Mouse (Mus musculus): ENCODE results near the gene Chadl. TPM values are rescaled to one million over a fixed set of nuclear protein-coding genes. Genes with fewer than 3 reads are reported as not detected.

Chadl gene
- polyA plus RNA-seq, 1 experiment, result 1.3 TPM

- TF ChIP-seq POLR2A (IDR thresholded peaks at IDR 0.05; ENCODE audit: insufficient read length, low read depth) (no peak), POLR2AphosphoS2 (IDR thresholded peaks at IDR 0.05; ENCODE audit: insufficient read length, low read depth) (peak; percentile 72)
- H3K27me3 ChIP-seq (ENCODE audit: control insufficient read depth, insufficient read depth, insufficient read length), result no peaks in the 10 kb centered on the region
- H3ac ChIP-seq (ENCODE audit: control insufficient read depth, insufficient read length), result no peak overlapping the region
- H3K4me3 ChIP-seq, result no peak overlapping the region
- H3K4me2 ChIP-seq (ENCODE audit: low read depth), result no peak overlapping the region
- peaks cover 74% of the 10 kb centered on the region for H3K36me3 ChIP-seq (ENCODE audit: control insufficient read depth, insufficient read depth)
- peaks cover 8% of the 10 kb centered on the region for H3K79me2 ChIP-seq (ENCODE audit: control insufficient read depth, insufficient read depth)
Observed at GRCm38 (mm10) chr15:81718336-81719138, 21.4 kb upstream of the Chadl start.

DNA sequence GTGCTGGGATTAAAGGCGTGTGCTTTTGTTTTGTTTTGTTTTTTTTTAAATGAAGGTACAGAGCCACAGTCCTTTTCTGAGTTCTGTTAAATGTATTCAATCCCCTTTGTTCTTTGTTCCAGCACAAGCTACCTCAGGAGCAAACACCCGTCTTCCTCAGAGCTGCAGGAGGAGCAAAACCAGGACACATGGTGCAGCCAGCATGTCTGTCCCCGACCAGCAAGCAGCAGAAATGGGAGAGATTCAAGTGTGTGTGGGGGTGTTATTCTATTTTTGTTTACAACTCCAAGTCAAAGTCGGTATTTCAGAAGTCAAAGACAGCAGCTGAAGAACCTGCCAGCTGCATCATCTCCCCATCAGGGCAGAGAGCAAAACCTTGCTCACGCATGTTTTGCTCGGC, 16.7 kb upstream of the Chadl start:
- H3K79me2 ChIP-seq (ENCODE audit: control insufficient read depth, insufficient read depth), result no peaks in the 10 kb centered on the region
- H3ac ChIP-seq (ENCODE audit: control insufficient read depth, insufficient read length), result no peak overlapping the region
- no peak overlapping the region for H3K4me2 ChIP-seq (ENCODE audit: low read depth)
- peaks cover 66% of the 10 kb centered on the region for H3K36me3 ChIP-seq (ENCODE audit: control insufficient read depth, insufficient read depth)
- H3K4me3 ChIP-seq, result no peak overlapping the region
- TF ChIP-seq MYOD1 (IDR thresholded peaks at IDR 0.05; ENCODE audit: control insufficient read depth in 1 of 3, insufficient read length in 2 of 3, low read depth in 2 of 3) (peak in 1 of 3 experiments; percentile 9), POLR2AphosphoS2 (IDR thresholded peaks at IDR 0.05; ENCODE audit: insufficient read length, low read depth) (no peak), MAX (IDR thresholded peaks at IDR 0.05; ENCODE audit: low read depth) (no peak)
- no peaks in the 10 kb centered on the region for H3K27me3 ChIP-seq (ENCODE audit: control insufficient read depth, insufficient read depth, insufficient read length)

DNA sequence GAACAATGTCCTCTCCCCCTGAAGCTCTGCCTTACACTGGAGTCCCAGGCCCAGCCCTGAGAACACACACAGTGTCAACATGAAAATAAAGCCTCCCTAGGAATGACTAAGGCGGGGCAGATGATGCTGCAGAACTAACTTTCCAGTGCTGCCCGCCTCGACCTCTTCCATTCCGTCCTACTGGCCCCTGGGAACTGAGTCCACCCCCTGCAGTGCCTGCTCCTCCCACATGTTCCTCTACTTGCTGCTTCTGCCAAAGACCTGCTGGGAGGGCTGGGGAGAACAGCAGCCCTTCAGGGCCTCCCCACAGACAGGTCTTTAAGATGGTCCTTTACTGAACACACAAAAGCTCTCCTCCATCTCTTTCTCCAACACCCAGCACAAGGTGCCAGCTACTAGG, 13.7 kb upstream of the Chadl start:
- Histone ChIP-seq H3K4me3 (no peak overlapping the region), H3K4me2 (ENCODE audit: low read depth) (no peak overlapping the region), H3ac (ENCODE audit: control insufficient read depth, insufficient read length) (no peak overlapping the region), H3K36me3 (ENCODE audit: control insufficient read depth, insufficient read depth) (peaks cover 69% of the 10 kb centered on the region), H3K27me3 (ENCODE audit: control insufficient read depth, insufficient read depth, insufficient read length) (no peaks in the 10 kb centered on the region), H3K79me2 (ENCODE audit: control insufficient read depth, insufficient read depth) (no peaks in the 10 kb centered on the region)
- TF ChIP-seq TCF3 (IDR thresholded peaks at IDR 0.05; ENCODE audit: insufficient read length, low read depth), result no peak
- TF ChIP-seq POLR2AphosphoS2 (IDR thresholded peaks at IDR 0.05; ENCODE audit: insufficient read length, low read depth), result no peak
- TF ChIP-seq REST (IDR thresholded peaks at IDR 0.05; ENCODE audit: insufficient read depth, insufficient read length), result no peak
- TF ChIP-seq MAX (IDR thresholded peaks at IDR 0.05; ENCODE audit: low read depth), result no peak
- no peak for TF ChIP-seq TCF12 (IDR thresholded peaks at IDR 0.05; ENCODE audit: insufficient read depth, poor library complexity, severe bottlenecking)
- no peak for TF ChIP-seq MYOG (IDR thresholded peaks at IDR 0.05; ENCODE audit: control insufficient read depth in 1 of 3, insufficient read depth in 1 of 3, insufficient read length in 2 of 3, low read depth in 2 of 3)
- no peak for TF ChIP-seq USF1 (IDR thresholded peaks at IDR 0.05; ENCODE audit: low read depth)
- TF ChIP-seq CEBPB (IDR thresholded peaks at IDR 0.05; ENCODE audit: insufficient read depth, poor library complexity, severe bottlenecking), result no peak
- no peak for TF ChIP-seq SRF (IDR thresholded peaks at IDR 0.05; ENCODE audit: control insufficient read depth, insufficient read length, low read depth)
- TF ChIP-seq MYOD1 (IDR thresholded peaks at IDR 0.05; ENCODE audit: control insufficient read depth in 1 of 3, insufficient read length in 2 of 3, low read depth in 2 of 3), result no peak
- no peak for TF ChIP-seq POLR2A (IDR thresholded peaks at IDR 0.05; ENCODE audit: insufficient read length, low read depth)
- TF ChIP-seq E2F4 (IDR thresholded peaks at IDR 0.05; ENCODE audit: insufficient read depth), result no peak

DNA sequence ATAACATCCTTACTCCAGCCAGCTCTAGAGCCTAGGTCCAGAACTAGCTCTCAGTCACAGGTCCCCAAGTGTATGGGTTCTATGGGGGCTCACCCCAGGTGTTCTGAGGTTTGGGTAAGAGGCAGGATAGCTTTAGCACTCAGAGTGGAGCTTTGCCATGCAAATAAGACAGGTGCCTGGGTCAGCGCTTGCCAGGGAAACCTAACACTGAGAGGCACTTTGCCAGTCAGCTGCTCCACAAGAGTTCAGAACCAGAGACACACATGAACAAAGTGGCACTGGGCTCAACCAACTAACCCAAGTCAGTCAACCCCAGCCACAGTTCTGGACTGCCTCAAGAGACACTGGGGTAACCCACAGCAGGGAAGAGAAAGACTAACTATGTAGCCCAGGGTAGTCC, 12.6 kb upstream of the Chadl start:
- TF ChIP-seq POLR2A (IDR thresholded peaks at IDR 0.05; ENCODE audit: insufficient read length, low read depth) (no peak), MAX (IDR thresholded peaks at IDR 0.05; ENCODE audit: low read depth) (no peak), MYOG (IDR thresholded peaks at IDR 0.05; ENCODE audit: control insufficient read depth in 1 of 3, insufficient read depth in 1 of 3, insufficient read length in 2 of 3, low read depth in 2 of 3) (peak in 1 of 3 experiments; percentile 30), CEBPB (IDR thresholded peaks at IDR 0.05; ENCODE audit: insufficient read depth, poor library complexity, severe bottlenecking) (no peak), POLR2AphosphoS2 (IDR thresholded peaks at IDR 0.05; ENCODE audit: insufficient read length, low read depth) (no peak), USF1 (IDR thresholded peaks at IDR 0.05; ENCODE audit: low read depth) (no peak), TCF3 (IDR thresholded peaks at IDR 0.05; ENCODE audit: insufficient read length, low read depth) (no peak), E2F4 (IDR thresholded peaks at IDR 0.05; ENCODE audit: insufficient read depth) (no peak), MYOD1 (IDR thresholded peaks at IDR 0.05; ENCODE audit: control insufficient read depth in 1 of 3, insufficient read length in 2 of 3, low read depth in 2 of 3) (peak in 1 of 3 experiments; percentile 42), TCF12 (IDR thresholded peaks at IDR 0.05; ENCODE audit: insufficient read depth, poor library complexity, severe bottlenecking) (no peak), SRF (IDR thresholded peaks at IDR 0.05; ENCODE audit: control insufficient read depth, insufficient read length, low read depth) (no peak), REST (IDR thresholded peaks at IDR 0.05; ENCODE audit: insufficient read depth, insufficient read length) (no peak)
- peaks cover 71% of the 10 kb centered on the region for H3K36me3 ChIP-seq (ENCODE audit: control insufficient read depth, insufficient read depth)
- no peak overlapping the region for H3K4me2 ChIP-seq (ENCODE audit: low read depth)
- H3K4me3 ChIP-seq, result no peak overlapping the region
- H3K79me2 ChIP-seq (ENCODE audit: control insufficient read depth, insufficient read depth), result no peaks in the 10 kb centered on the region
- H3ac ChIP-seq (ENCODE audit: control insufficient read depth, insufficient read length), result no peak overlapping the region
- H3K27me3 ChIP-seq (ENCODE audit: control insufficient read depth, insufficient read depth, insufficient read length), result no peaks in the 10 kb centered on the region

DNA sequence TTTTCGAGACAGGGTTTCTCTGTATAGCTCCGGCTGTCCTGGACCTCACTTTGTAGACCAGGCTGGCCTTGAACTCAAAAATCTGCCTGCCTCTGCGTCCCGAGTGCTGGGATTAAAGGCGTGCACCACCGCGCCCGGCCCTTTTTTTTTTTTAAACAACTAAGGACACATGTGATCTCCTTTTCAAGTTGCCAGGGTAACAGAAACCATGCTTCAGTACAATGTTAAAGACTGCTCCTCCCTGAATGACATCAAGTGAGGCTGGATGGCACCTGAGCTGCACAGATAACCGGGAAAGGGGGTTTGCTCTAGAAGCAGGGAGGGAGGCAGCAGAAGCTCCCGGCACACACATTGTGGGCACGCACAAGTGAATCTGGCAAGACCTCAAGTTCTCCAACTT, 11.9 kb upstream of the Chadl start:
- peaks cover 74% of the 10 kb centered on the region for H3K36me3 ChIP-seq (ENCODE audit: control insufficient read depth, insufficient read depth)
- no peaks in the 10 kb centered on the region for H3K79me2 ChIP-seq (ENCODE audit: control insufficient read depth, insufficient read depth)
- no peak for TF ChIP-seq POLR2A (IDR thresholded peaks at IDR 0.05; ENCODE audit: insufficient read length, low read depth)
- TF ChIP-seq CEBPB (IDR thresholded peaks at IDR 0.05; ENCODE audit: insufficient read depth, poor library complexity, severe bottlenecking), result no peak
- no peak for TF ChIP-seq MYOG (IDR thresholded peaks at IDR 0.05; ENCODE audit: control insufficient read depth in 1 of 3, insufficient read depth in 1 of 3, insufficient read length in 2 of 3, low read depth in 2 of 3)
- no peak for TF ChIP-seq E2F4 (IDR thresholded peaks at IDR 0.05; ENCODE audit: insufficient read depth)
- no peak for TF ChIP-seq MAX (IDR thresholded peaks at IDR 0.05; ENCODE audit: low read depth)
- no peak for TF ChIP-seq TCF12 (IDR thresholded peaks at IDR 0.05; ENCODE audit: insufficient read depth, poor library complexity, severe bottlenecking)
- no peak for TF ChIP-seq TCF3 (IDR thresholded peaks at IDR 0.05; ENCODE audit: insufficient read length, low read depth)
- TF ChIP-seq MYOD1 (IDR thresholded peaks at IDR 0.05; ENCODE audit: control insufficient read depth in 1 of 3, insufficient read length in 2 of 3, low read depth in 2 of 3), result no peak
- no peak for TF ChIP-seq POLR2AphosphoS2 (IDR thresholded peaks at IDR 0.05; ENCODE audit: insufficient read length, low read depth)
- TF ChIP-seq REST (IDR thresholded peaks at IDR 0.05; ENCODE audit: insufficient read depth, insufficient read length), result no peak
- no peak for TF ChIP-seq USF1 (IDR thresholded peaks at IDR 0.05; ENCODE audit: low read depth)
- TF ChIP-seq SRF (IDR thresholded peaks at IDR 0.05; ENCODE audit: control insufficient read depth, insufficient read length, low read depth), result no peak
- no peak overlapping the region for H3K4me2 ChIP-seq (ENCODE audit: low read depth)
- H3K27me3 ChIP-seq (ENCODE audit: control insufficient read depth, insufficient read depth, insufficient read length), result no peaks in the 10 kb centered on the region
- H3K4me3 ChIP-seq, result no peak overlapping the region
- H3ac ChIP-seq (ENCODE audit: control insufficient read depth, insufficient read length), result no peak overlapping the region
